13 mouse cellular contexts compared by ENCODE assay signal in genomic region chr12:71767896-71768295, GRCm38 (mm10).
DNase-seq lines count a peak whose midpoint lies in the region; ATAC-seq lines count a peak whose summit lies in the region.
"Had no signal": no experiment of that assay in that cellular context is flagged by ENCODE, and none has a peak within 500 bp of the region (broad histone marks: within the 10 kb centered on the region; RNA-seq: fewer than 3 reads in every experiment).

No protein-coding gene starts in this region.

- peaks cover 5% of the 10 kb centered on the region for H3K4me1 ChIP-seq in kidney, embryonic 15.5 days
- H3K4me1 ChIP-seq: hindbrain, embryonic 13.5 days had no signal

- no peak overlapping the region for H3K27ac ChIP-seq in kidney, embryonic 15.5 days
- H3K27ac ChIP-seq: forebrain, embryonic 13.5 days; hindbrain, embryonic 13.5 days; limb, embryonic 12.5 days had no signal

- H3K27me3 ChIP-seq in kidney, embryonic 15.5 days, result no peaks in the 10 kb centered on the region
- H3K27me3 ChIP-seq: embryonic facial prominence, embryonic 13.5 days; forebrain, embryonic 13.5 days; hindbrain, embryonic 13.5 days; limb, embryonic 12.5 days had no signal

- H3K4me2 ChIP-seq in kidney, embryonic 15.5 days, result no peak overlapping the region

- no peak overlapping the region for H3K9ac ChIP-seq in kidney, embryonic 15.5 days
- H3K9ac ChIP-seq: forebrain, embryonic 13.5 days; hindbrain, embryonic 13.5 days; limb, embryonic 12.5 days; liver, postnatal 0 days had no signal

- no peak overlapping the region for H3K4me3 ChIP-seq in kidney, embryonic 15.5 days (replicated peaks)
- H3K4me3 ChIP-seq: erythroblast, embryonic 14.5 days; hindbrain, embryonic 13.5 days had no signal

- 46% methylated on average over 3 of the region's 3 CpGs for WGBS in kidney, embryonic 15.5 days

- ATAC-seq in kidney, embryonic 15.5 days (replicated peaks; ENCODE audit: low FRiP score), result 0 out of 2 replicates have a peak, but pooled peaks have one; percentile 22
- peak; percentile 43; the same call in 1 of the 2 replicates for ATAC-seq in megakaryocyte, adult 5-6 weeks (ENCODE audit: poor library complexity, severe bottlenecking)
- ATAC-seq: liver, postnatal 0 days had no signal

- no peaks in the 10 kb centered on the region for H3K9me3 ChIP-seq in kidney, embryonic 15.5 days (replicated peaks)
- H3K9me3 ChIP-seq: hindbrain, embryonic 13.5 days; limb, embryonic 12.5 days had no signal

- no peak for DNase-seq in kidney, adult 8-10 months
- DNase-seq in 3T3-L1 (ENCODE audit: low read depth, low spot score) (peak; percentile 70), 416B (ENCODE audit: low read depth) (peak; percentile 73)
- DNase-seq in ovary, adult 18-20 months (ENCODE audit: low spot score), result no peak
- DNase-seq in testis, postnatal 14 days (ENCODE audit: low spot score), result no peak

- no peaks in the 10 kb centered on the region for H3K36me3 ChIP-seq in kidney, embryonic 15.5 days
- H3K36me3 ChIP-seq: embryonic facial prominence, embryonic 13.5 days; hindbrain, embryonic 13.5 days; limb, embryonic 12.5 days had no signal

Comparison
In these comparisons a context has a peak if more than half of its experiments do, and no peak if none do; other contexts are left out.
1. DNase-seq: peak in 3T3-L1 (single experiment) and 416B (single experiment); none in kidney, adult 8-10 months (0 of 2), ovary, adult 18-20 months (single experiment) and testis, postnatal 14 days (single experiment).